Mouse (Mus musculus) hindbrain, embryonic 12.5 days (tissue): ENCODE data around the gene Gm21870. TPM values are rescaled to one million over a fixed set of nuclear protein-coding genes. Genes with fewer than 3 reads are reported as not detected.
"Not testable (repeated sequence)": the region's sequence is repeated elsewhere in the genome, so short reads cannot be mapped to it uniquely, and the experiment has no call there.

Experiments
- ATAC-seq: fragments of 200-750 bp; cut with Nextera tagmentation; 2 replicates; pipeline ENCODE4 v1.8.0; 2017; ENCODE audit warnings: moderate TSS enrichment; ENCODE audit not compliant: low FRiP score
- H3K27ac ChIP-seq: fragments of 300-500 bp; sonication (generic); 2 replicates; pipeline ENCODE4 v1.5.1; 2016; ENCODE audit warnings: mild to moderate bottlenecking
- H3K27me3 ChIP-seq: fragments of 300-500 bp; sonication (generic); 2 replicates; pipeline ENCODE4 v1.6.1; 2016; ENCODE audit warnings: mild to moderate bottlenecking
- H3K36me3 ChIP-seq: fragments of 300-500 bp; sonication (generic); 2 replicates; pipeline ENCODE4 v1.6.1; 2016; ENCODE audit warnings: mild to moderate bottlenecking
- H3K4me1 ChIP-seq: fragments of 300-500 bp; sonication (generic); 2 replicates; pipeline ENCODE4 v1.6.1; 2016
- H3K4me2 ChIP-seq: fragments of 300-500 bp; sonication (generic); replicated peaks from 2 replicates; pipeline ENCODE4 v1.6.1; 2016; ENCODE audit warnings: mild to moderate bottlenecking
- H3K4me3 ChIP-seq: fragments of 300-500 bp; sonication (generic); 2 replicates; pipeline ENCODE4 v1.5.1; 2016; ENCODE audit warnings: mild to moderate bottlenecking
- H3K9ac ChIP-seq: fragments of 300-500 bp; sonication (generic); 2 replicates; pipeline ENCODE4 v1.6.1; 2016; ENCODE audit warnings: mild to moderate bottlenecking, moderate library complexity
- H3K9me3 ChIP-seq: fragments of 300-500 bp; sonication (generic); replicated peaks from 2 replicates; pipeline ENCODE4 v1.6.1; 2016; ENCODE audit warnings: mild to moderate bottlenecking
- WGBS: fragments of 180-500 bp; shearing (Covaris S2); methylation state at CpG from one replicate; pipeline ENCODE4 v1.1.7; 2016; 5-methylcytosine and 5-hydroxymethylcytosine counted together
- polyA plus RNA-seq: library from polyadenylated mRNA; unstranded; fragments of >200 nt; fragmentation: Nextera tagmentation; extraction: Ambion mirVana; gene quantifications from 2 replicates; pipeline ENCODE4 v1.2.1, GENCODE M21; 2016

Gm21870 gene
- polyA plus RNA-seq: not detected in 2 replicates

DNA sequence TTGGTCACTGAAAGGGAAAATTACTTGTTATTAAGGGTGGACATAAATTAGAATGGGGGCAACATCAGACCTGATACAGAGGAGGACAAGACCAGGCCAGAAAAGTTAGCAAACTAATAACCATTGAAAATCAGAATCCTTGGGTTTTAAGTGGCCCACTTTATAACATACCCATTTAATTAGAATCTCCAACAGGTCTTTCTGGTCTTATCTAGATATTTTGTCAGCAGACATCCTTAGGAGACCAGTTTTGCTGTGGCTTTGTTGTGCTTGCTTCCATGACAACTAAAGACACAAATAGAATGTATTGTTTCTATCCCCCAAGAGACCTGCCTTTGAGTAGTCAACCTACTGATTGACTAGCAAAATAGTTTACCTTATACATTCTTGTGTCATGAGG lies at the start of gene Gm21870:
TSS of gene Gm21870 (minus strand) at position 101 of the 400 bp plus-strand sequence.
- not testable (repeated sequence) for H3K27me3 ChIP-seq, ATAC-seq

DNA sequence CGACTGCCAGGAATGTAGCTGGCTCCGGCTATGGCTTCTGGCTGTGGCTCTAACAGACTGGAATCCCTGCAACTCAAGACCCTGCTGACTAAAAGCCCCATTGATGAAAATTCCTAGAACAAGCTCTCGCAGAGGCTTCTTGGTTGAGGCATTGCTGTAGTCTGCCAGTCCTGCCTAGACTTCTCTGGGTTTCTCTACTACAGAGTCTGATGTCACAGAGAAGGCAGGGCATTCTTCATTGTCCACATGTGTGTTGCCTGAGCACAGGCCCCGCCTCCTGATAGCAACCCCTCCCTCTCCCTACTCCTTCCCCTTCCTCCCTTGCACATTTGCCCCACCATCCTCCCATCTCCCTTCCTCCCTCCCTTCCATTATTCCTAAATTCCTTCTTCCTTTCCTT lies 30.2 kb downstream of the Gm21870 start, which contains the start of gene Btbd35f6:
TSS of gene Btbd35f6 (minus strand) at position 101 of the 400 bp plus-strand sequence.
- not testable (repeated sequence) for H3K9ac ChIP-seq, H3K27me3 ChIP-seq, ATAC-seq, H3K9me3 ChIP-seq, H3K4me1 ChIP-seq, H3K36me3 ChIP-seq, H3K4me3 ChIP-seq, H3K27ac ChIP-seq, H3K4me2 ChIP-seq
- WGBS: 56% methylated on average over 1 of the region's 4 CpGs

More for the DNA sequence above, at the start of gene Gm21870:
- not testable (repeated sequence) for H3K9ac ChIP-seq, H3K4me1 ChIP-seq, H3K27ac ChIP-seq, H3K4me2 ChIP-seq, H3K9me3 ChIP-seq, H3K4me3 ChIP-seq, H3K36me3 ChIP-seq

Other genes with a start within 250 kb of the Gm21870 start
- not detected in 2 replicates for gene Btbd35f6, start 30.3 kb downstream of the Gm21870 start, polyA plus RNA-seq
- gene Btbd35f9, start 174.7 kb upstream of the Gm21870 start, polyA plus RNA-seq: not detected in 2 replicates